Mouse (Mus musculus): ENCODE results near the gene S1pr4.

Gene S1pr4

GRCm38 (mm10) chr10:81493601-81494220 lies 6.2 kb downstream of the S1pr4 start:
- no peak for DNase-seq

GRCm38 (mm10) chr10:81492606-81493240 lies 7.2 kb downstream of the S1pr4 start:
- DNase-seq: no peak

GRCm38 (mm10) chr10:81491018-81491417 lies 8.9 kb downstream of the S1pr4 start:
- DNase-seq: no peak

GRCm38 (mm10) chr10:81489941-81490340 lies 10.0 kb downstream of the S1pr4 start:
- no peak for DNase-seq

GRCm38 (mm10) chr10:81488081-81488480 lies 11.9 kb downstream of the S1pr4 start:
- DNase-seq: no peak

GRCm38 (mm10) chr10:81486496-81486895 lies 13.4 kb downstream of the S1pr4 start:
- DNase-seq: no peak

GRCm38 (mm10) chr10:81485479-81486018 lies 14.4 kb downstream of the S1pr4 start:
- DNase-seq: no peak

GRCm38 (mm10) chr10:81485060-81485449 lies 14.9 kb downstream of the S1pr4 start:
- peak; percentile 46 for DNase-seq

GRCm38 (mm10) chr10:81484441-81485059 lies 15.4 kb downstream of the S1pr4 start:
- DNase-seq: no peak

GRCm38 (mm10) chr10:81483983-81484382 lies 15.9 kb downstream of the S1pr4 start:
- no peak for DNase-seq

GRCm38 (mm10) chr10:81482533-81482889 lies 17.4 kb downstream of the S1pr4 start, which contains the start of gene Celf5:
Gene Celf5, minus strand, starts transcription at chr10:81482709.
- DNase-seq: peak; percentile 47

- DNase-seq: no peak
Observed at GRCm38 (mm10) chr10:81481605-81482532, 18.1 kb downstream of the S1pr4 start.

GRCm38 (mm10) chr10:81474461-81474860 lies 25.5 kb downstream of the S1pr4 start:
- no peak for DNase-seq

- DNase-seq: no peak
Observed at GRCm38 (mm10) chr10:81473003-81473451, 26.9 kb downstream of the S1pr4 start.

GRCm38 (mm10) chr10:81472403-81473002 lies 27.4 kb downstream of the S1pr4 start:
- no peak for DNase-seq

- DNase-seq: no peak
Observed at GRCm38 (mm10) chr10:81470454-81470853, 29.5 kb downstream of the S1pr4 start.

- no peak for DNase-seq
Observed at GRCm38 (mm10) chr10:81469253-81469652, 30.7 kb downstream of the S1pr4 start.

GRCm38 (mm10) chr10:81467670-81468235 lies 32.2 kb downstream of the S1pr4 start:
- DNase-seq: no peak

GRCm38 (mm10) chr10:81466881-81467280 lies 33.1 kb downstream of the S1pr4 start:
- DNase-seq: no peak

GRCm38 (mm10) chr10:81466066-81466465 lies 33.9 kb downstream of the S1pr4 start:
- no peak for DNase-seq

- DNase-seq: peak; percentile 39
Observed at GRCm38 (mm10) chr10:81465265-81465645, 34.7 kb downstream of the S1pr4 start.
